Mouse (Mus musculus): ENCODE measurements around the gene Spata5.
"Not testable (repeated sequence)": the region's sequence is repeated elsewhere in the genome, so short reads cannot be mapped to it uniquely, and the experiment has no call there.

DNA sequence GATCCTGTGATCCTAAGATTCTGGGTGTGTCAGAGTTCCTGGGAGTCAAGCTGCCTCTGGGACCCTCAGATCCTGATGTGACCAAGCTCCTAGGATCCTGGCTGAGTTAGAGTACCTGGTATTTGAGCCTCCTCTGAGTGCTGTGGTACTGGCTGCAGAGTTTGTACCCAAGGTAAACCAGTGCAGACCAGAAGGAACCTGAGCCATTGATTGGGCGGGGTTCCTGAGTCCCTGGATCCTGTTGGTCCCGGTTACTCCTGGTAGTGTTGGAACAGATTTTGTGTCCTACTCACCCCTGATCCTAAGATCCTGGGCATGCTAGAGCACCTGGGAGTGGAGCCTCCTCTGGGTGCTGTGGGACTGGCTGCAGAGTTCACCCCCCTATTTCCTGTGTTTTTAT, 121.0 kb downstream of the Spata5 start:
- TF ChIP-seq CTCF (IDR thresholded peaks at IDR 0.05; ENCODE audit: low read depth); EP300 (optimal IDR thresholded peaks at IDR 0.05): not testable (repeated sequence)
